Mouse (Mus musculus): ENCODE results near the gene Hagh. TPM values are rescaled to one million over a fixed set of nuclear protein-coding genes. Genes with fewer than 3 reads are reported as not detected.
A peak's percentile ranks its signal among the peaks of the same experiment; 100 is the strongest.

Hagh gene
- polyA plus RNA-seq, 1 experiment from 2014 or later = 116 TPM

DNA sequence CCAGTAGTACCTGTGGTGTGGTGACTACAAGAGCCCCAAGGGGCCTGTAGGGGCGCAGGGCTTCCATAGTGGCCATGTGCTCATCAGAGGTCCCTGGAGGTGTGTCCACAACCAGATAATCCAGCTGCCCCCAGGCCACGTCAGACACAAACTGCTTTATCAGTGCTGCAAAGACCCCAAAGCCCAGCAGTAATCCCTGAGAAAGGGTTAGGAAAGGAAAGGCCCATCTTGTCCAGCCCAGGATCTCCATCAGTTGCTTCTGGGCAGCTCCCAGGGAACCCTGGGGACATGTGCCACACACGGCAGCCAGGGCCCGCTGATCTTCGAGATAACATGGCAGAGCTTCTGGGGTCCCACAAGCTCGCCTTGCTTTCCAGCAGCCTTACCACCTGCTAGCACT lies 44.4 kb downstream of the Hagh start:
- TF ChIP-seq CTCF (IDR thresholded peaks at IDR 0.05) = no peak
- no peak for DNase-seq (ENCODE audit: low read depth, low spot score)
- no peak for ATAC-seq
- ChIA-PET CTCF (interaction anchor here (1.6 kb wide), 1 partner anchor 42 kb away, joined by 3 read pairs; no protein-coding TSS in a partner anchor), POLR2A (no interaction called here)
- in situ Hi-C loops (cut with MboI; ENCODE audit: low pct_unique_long_range_greater_than_20kb) = no loop called here
- H3K27me3 ChIP-seq = no peaks in the 10 kb centered on the region

DNA sequence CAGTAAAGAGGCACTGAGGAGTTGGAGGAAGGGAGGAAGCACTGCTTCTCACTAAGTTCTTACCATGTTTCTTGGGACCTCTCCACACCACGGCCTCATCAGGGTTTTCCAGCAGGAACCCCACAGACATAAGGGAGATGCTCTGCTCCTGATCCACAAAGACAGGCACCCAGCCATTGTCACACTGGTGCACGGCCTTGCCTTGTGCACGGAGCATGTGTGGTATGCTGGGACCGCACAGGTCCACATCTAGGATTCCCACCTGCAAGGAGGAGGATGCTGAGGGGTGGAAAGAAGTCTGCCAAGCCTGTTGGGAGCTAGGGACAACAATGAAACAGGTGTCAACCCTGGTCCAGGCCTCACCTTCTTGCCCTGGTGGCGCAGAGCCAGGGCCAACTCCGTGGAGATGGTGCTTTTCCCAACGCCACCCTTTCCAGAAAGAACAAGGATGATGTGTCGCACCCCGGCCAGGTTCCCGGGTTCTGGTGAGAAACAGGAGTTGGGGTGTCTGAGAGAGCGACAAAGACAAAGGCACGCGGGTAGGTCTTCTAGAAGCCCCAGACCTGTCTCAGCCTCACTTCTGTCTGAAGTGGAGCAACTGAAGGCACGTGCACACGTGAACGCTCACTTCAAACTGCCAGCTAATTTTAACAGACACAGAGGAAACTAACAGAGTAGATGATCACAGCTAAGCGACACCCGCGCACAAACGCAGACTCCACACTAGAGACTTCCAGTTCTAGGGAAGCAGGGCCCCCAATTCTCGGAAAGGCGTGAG lies 45.6 kb downstream of the Hagh start:
- ChIA-PET POLR2A (no interaction called here), CTCF (interaction anchor here (1.6 kb wide), 1 partner anchor 44 kb away, joined by 3 read pairs; no protein-coding TSS in a partner anchor)
- in situ Hi-C loops (cut with MboI; ENCODE audit: low pct_unique_long_range_greater_than_20kb) = loop anchor here (5.0 kb wide), 1 partner anchor 38 kb away; no protein-coding TSS in a partner anchor
- TF ChIP-seq CTCF (IDR thresholded peaks at IDR 0.05) = no peak
- DNase-seq (ENCODE audit: low read depth, low spot score) = no peak
- H3K27me3 ChIP-seq = no peaks in the 10 kb centered on the region
- no peak for ATAC-seq

DNA sequence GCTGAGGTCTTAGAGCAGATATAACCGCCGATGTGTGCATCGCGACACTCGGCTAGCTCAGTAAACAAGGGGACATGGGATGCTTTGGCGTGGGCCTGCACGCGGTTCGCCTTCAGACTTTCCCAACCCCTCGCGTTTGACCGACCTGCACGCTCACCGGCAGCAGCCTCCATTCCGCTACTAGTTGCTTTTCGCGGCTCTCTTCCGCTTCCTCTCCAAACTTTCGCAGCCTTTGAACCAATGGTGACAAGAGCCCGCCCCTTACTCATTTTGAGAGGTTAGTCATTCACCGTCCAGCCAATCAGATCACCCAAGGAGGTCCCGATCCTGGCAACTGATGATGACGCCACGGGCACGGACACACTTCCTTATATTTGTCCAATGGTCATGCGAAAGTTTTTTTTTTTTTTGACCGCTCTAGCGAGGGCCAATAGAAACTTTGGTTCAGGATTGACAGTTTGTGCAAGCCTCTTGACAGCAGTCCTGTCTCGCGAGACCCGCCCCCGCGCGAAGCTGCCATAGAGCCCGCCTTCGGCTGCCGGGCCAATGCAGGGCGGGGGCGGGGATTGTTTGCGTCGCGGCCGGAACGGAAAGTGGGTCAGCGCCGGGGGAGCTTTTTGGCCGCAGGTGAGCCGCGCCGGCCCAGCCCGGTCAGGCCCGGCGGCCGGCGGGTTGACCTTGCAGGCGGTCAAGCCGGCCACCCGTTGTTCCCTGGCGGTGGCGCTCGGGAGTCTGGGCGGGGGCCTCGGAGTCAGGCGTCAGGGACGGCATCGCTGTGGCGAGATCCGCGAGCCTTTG lies 46.4 kb downstream of the Hagh start, which contains the start of the genes Nubp2 and Spsb3:
Gene Nubp2 (minus strand): TSS at position 216 of the 798 bp plus-strand sequence.
Gene Spsb3 (plus strand): TSS at position 510 of the 798 bp plus-strand sequence.
- ATAC-seq (peak; percentile 91), DNase-seq (ENCODE audit: low read depth, low spot score) (peak; percentile 97)
- no peak for TF ChIP-seq CTCF (IDR thresholded peaks at IDR 0.05)
- POLR2A ChIA-PET = interaction anchor here (1.0 kb wide), 1 partner anchor 48 kb away, joined by 4 read pairs; no protein-coding TSS in a partner anchor
- no peaks in the 10 kb centered on the region for H3K27me3 ChIP-seq
- CTCF ChIA-PET = no interaction called here
- in situ Hi-C loops (cut with MboI; ENCODE audit: low pct_unique_long_range_greater_than_20kb) = loop anchor here (5.0 kb wide), 1 partner anchor 39 kb away; no protein-coding TSS in a partner anchor

DNA sequence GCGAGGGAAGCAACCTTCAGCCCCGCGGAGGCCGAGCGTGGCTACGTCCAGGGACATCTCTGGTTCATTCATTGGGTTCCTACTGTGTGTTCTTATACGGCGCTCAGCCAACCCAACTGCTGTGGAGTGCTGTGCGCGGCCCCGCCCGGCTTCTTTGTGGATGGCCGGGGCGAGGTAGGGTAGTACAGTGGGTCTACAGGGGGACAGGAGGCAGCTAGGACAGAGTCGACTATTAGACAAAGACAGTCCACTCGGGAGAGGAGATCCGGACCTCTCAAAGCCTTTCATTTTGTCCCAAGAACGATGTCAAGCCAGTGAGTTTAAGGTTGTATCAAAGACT lies 47.0 kb downstream of the Hagh start:
- TF ChIP-seq CTCF (IDR thresholded peaks at IDR 0.05) = no peak
- ChIA-PET POLR2A (interaction anchor here (1.0 kb wide), 1 partner anchor 48 kb away, joined by 4 read pairs; no protein-coding TSS in a partner anchor), CTCF (no interaction called here)
- H3K27me3 ChIP-seq = no peaks in the 10 kb centered on the region
- in situ Hi-C loops (cut with MboI; ENCODE audit: low pct_unique_long_range_greater_than_20kb) = loop anchor here (5.0 kb wide), 1 partner anchor 40 kb away; no protein-coding TSS in a partner anchor
- no peak for DNase-seq (ENCODE audit: low read depth, low spot score)
- no peak for ATAC-seq

DNA sequence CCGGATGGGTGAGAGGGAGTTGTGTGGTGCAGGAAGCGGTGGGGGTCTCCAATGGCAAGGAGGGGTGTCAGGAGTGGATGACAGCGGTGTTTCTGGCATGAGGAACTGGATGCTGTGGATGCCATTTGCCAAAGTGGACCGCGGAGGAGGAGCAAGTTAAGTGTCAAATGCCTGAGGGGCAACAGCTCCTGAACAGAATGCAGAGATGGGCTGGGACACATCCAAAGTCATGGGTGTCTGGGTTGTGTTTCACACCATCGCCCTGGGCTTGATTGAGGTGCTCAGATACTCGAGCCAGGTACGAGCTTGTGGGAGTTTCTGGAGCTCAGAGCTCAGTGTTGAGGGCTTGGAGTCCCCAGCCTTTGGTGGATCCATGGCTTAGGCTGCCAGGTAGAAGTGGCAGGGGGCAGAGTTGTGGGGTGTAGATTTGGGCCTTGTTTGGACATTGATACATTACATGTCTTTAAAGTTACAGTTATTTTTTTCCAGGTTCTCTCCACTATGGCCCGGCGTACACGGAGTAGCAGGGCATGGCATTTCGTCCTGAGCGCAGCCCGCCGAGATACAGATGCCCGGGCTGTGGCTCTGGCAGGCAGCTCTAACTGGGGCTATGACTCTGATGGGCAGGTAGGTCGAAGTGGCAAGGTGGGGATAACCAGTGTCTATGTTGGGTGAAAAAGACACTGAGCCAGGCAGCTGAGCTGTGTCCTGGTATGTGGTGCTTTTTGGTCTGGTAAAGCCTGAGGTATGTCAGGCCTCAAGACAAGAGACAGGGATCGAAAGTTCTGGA lies 47.5 kb downstream of the Hagh start:
- in situ Hi-C loops (cut with MboI; ENCODE audit: low pct_unique_long_range_greater_than_20kb) = loop anchor here (5.0 kb wide), 1 partner anchor 40 kb away; no protein-coding TSS in a partner anchor
- DNase-seq (ENCODE audit: low read depth, low spot score) (no peak), ATAC-seq (no peak)
- ChIA-PET CTCF (no interaction called here), POLR2A (interaction anchor here (0.6 kb wide), 1 partner anchor 43 kb away, joined by 3 read pairs; no protein-coding TSS in a partner anchor)
- TF ChIP-seq CTCF (IDR thresholded peaks at IDR 0.05) = no peak
- no peaks in the 10 kb centered on the region for H3K27me3 ChIP-seq

DNA sequence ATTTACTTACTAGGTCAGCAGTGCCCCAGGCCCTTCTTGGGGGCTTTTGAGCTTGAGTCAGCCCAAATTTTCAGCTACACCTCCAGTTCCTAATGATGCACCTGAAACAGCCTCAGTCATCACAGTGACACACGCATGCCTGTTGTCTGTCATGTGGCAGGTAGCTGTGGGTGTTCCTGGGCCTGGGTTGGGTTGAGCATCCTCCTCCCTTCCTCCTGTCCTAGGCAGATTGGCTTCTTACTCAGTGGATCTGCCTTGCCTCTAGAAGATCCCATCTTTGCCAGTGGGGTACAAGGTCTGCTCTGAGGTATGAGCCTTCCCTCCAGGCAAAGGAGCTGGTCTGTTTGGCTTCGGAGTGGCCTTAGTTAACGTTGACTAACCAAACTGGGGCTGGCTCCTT lies 48.9 kb downstream of the Hagh start:
- in situ Hi-C loops (cut with MboI; ENCODE audit: low pct_unique_long_range_greater_than_20kb) = loop anchor here (5.0 kb wide), 1 partner anchor 42 kb away; no protein-coding TSS in a partner anchor
- H3K27me3 ChIP-seq = no peaks in the 10 kb centered on the region
- no peak for DNase-seq (ENCODE audit: low read depth, low spot score)
- CTCF ChIA-PET = interaction anchor here (0.9 kb wide), 1 partner anchor 14 kb away, joined by 3 read pairs; no protein-coding TSS in a partner anchor
- ATAC-seq = no peak
- POLR2A ChIA-PET = interaction anchor here (1.0 kb wide), 1 partner anchor 164 kb away, joined by 3 read pairs; the partner anchor contains the start of gene Ndufb10
- TF ChIP-seq CTCF (IDR thresholded peaks at IDR 0.05) = no peak

DNA sequence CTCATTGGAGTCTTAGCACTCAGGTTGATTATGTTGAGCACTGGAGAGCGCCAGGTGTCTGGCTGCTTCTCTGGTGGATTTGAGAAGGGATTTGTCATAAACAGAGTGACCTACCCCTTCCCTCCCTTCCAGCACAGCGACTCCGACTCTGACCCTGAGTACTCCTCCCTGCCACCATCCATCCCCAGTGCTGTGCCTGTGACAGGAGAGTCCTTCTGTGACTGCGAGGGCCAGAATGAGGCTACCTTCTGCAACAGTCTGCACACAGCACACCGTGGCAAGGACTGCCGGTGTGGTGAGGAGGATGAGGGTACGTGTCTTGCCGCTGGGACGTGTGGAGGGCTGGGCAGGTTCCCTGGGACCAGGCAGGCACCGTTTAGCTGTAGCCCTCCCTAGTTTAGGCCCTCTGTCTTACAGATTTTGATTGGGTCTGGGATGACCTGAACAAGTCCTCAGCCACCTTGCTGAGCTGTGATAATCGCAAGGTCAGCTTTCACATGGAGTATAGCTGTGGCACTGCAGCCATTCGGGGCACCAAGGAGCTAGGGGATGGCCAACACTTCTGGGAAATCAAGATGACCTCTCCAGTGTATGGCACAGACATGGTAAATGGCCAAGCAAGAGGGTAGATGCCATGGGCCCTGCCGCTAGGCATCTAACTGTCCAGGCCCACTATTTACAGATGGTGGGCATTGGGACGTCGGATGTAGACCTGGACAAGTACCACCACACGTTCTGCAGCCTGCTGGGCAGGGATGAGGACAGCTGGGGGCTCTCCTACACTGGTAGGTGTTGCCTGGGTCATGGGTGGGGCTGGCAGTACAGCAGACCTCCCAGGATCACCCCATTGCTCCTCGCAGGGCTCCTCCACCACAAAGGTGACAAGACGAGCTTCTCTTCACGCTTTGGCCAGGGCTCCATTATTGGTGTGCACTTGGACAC lies 50.5 kb downstream of the Hagh start:
- POLR2A ChIA-PET = interaction anchor here (0.7 to 0.8 kb wide), 2 partner anchors 8 to 46 kb away, joined by 3 read pairs; no protein-coding TSS in a partner anchor
- H3K27me3 ChIP-seq = no peaks in the 10 kb centered on the region
- ATAC-seq (no peak), DNase-seq (ENCODE audit: low read depth, low spot score) (no peak)
- TF ChIP-seq CTCF (IDR thresholded peaks at IDR 0.05) = no peak
- in situ Hi-C loops (cut with MboI; ENCODE audit: low pct_unique_long_range_greater_than_20kb) = no loop called here
- CTCF ChIA-PET = interaction anchor here (1.6 kb wide), 1 partner anchor 47 kb away, joined by 3 read pairs; no protein-coding TSS in a partner anchor

DNA sequence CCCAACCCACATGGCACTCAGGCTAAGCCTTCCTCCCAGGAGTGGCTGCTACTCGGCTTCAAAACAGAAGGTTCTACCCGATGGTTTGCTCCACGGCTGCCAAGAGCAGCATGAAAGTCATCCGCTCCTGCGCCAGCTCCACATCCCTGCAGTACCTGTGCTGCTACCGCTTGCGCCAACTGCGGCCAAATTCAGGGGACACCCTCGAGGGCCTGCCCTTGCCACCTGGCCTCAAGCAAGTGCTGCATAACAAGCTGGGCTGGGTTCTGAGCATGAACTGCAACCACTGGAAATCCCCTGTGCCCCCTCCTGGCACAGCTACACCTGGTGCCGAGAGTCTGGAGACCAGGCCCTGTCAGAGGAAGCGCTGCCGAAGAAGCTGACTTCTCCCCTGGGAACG lies 51.4 kb downstream of the Hagh start:
- ATAC-seq = no peak

DNA sequence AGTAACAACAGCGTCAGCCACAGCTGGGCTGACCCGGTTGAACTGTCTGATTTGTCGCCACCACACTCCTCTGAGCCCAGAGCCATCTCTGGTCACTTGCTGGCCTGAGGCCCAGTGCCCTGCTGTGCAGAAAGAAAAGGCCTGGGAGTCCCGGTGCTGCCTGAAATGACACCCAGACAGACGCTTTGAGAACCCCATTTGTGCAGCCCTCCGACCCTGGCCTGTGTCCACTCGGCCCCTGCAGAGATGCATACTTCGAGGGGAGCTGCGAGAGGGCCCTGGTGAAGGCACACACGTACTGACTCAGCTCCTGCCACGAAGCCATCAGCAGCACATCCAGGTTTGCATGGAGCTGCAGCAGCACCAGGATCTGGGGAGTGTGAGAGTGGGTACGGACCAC lies 52.8 kb downstream of the Hagh start:
- TF ChIP-seq CTCF (IDR thresholded peaks at IDR 0.05) = no peak
- in situ Hi-C loops (cut with MboI; ENCODE audit: low pct_unique_long_range_greater_than_20kb) = no loop called here
- no peak for ATAC-seq
- no peak for DNase-seq (ENCODE audit: low read depth, low spot score)
- H3K27me3 ChIP-seq = no peaks in the 10 kb centered on the region
- ChIA-PET CTCF (no interaction called here), POLR2A (no interaction called here)

More for the DNA sequence above, 51.4 kb downstream of the Hagh start:
- TF ChIP-seq CTCF (IDR thresholded peaks at IDR 0.05) = no peak
- no peaks in the 10 kb centered on the region for H3K27me3 ChIP-seq
- POLR2A ChIA-PET = interaction anchor here (0.8 kb wide), 1 partner anchor 9 kb away, joined by 3 read pairs; no protein-coding TSS in a partner anchor
- DNase-seq (ENCODE audit: low read depth, low spot score) = no peak
- CTCF ChIA-PET = interaction anchor here (1.6 kb wide), 1 partner anchor 48 kb away, joined by 3 read pairs; no protein-coding TSS in a partner anchor
- in situ Hi-C loops (cut with MboI; ENCODE audit: low pct_unique_long_range_greater_than_20kb) = no loop called here
